Mouse (Mus musculus) G1E (cell line): ENCODE measurements around the gene Olfr373.

Source experiments
- CTCF ChIP-seq: IDR thresholded peaks from 2 replicates; pipeline ENCODE4 v1.5.1; 2012; ENCODE audit warnings: low read depth, low read length, inconsistent platforms, mixed read lengths
- GATA1 ChIP-seq: IDR thresholded peaks from 2 replicates; pipeline ENCODE4 v1.6.1; 2012; ENCODE audit warnings: borderline replicate concordance, low read length, inconsistent platforms, mixed read lengths
- POLR2AphosphoS5 ChIP-seq: IDR thresholded peaks from 2 replicates; pipeline ENCODE4 v1.6.1; 2012; ENCODE audit warnings: low read depth, low read length, inconsistent platforms; ENCODE audit not compliant: insufficient replicate concordance
- TAL1 ChIP-seq: conservative IDR thresholded peaks from 2 replicates; pipeline ENCODE4 v1.6.1; 2012; ENCODE audit warnings: low read depth, low read length, inconsistent platforms, mixed read lengths

- TF ChIP-seq TAL1 (no peak), CTCF (no peak), GATA1 (no peak), POLR2AphosphoS5 (no peak)
These were observed 32.2 kb downstream of the Olfr373 start for GRCm38 (mm10) chr8:72115202-72115601.
